Mouse (Mus musculus) liver, embryonic 14.5 days (tissue): ENCODE measurements around the gene Ctnnd2. TPM values are rescaled to one million over a fixed set of nuclear protein-coding genes. Genes with fewer than 3 reads are reported as not detected.

Source experiments
- ATAC-seq: fragments of 200-750 bp; cut with Nextera tagmentation; 2 replicates; pipeline ENCODE4 v1.8.0; 2017; ENCODE audit warnings: moderate number of reproducible peaks, mild to moderate bottlenecking, moderate library complexity; ENCODE audit not compliant: insufficient read depth
- DNase-seq, 3 experiments: peaks; one replicate each; pipeline ENCODE4 v3.0.0-alpha.2; 2012 to 2013; ENCODE audit warnings: low read depth in 3 of 3, low spot score in 3 of 3
- H3K27ac ChIP-seq: fragments of 300-500 bp; sonication (generic); 2 replicates; pipeline ENCODE4 v1.5.1; 2014; ENCODE audit warnings: moderate library complexity, mild to moderate bottlenecking, control low read depth, inconsistent platforms
- H3K27me3 ChIP-seq: fragments of 300-500 bp; sonication (generic); 2 replicates; pipeline ENCODE4 v1.6.1; 2014; ENCODE audit warnings: mild to moderate bottlenecking, low read length, moderate library complexity; ENCODE audit not compliant: control insufficient read depth, insufficient read depth
- H3K36me3 ChIP-seq: fragments of 300-500 bp; sonication (generic); replicated peaks from 2 replicates; pipeline ENCODE4 v1.6.1; 2014; ENCODE audit warnings: low read depth; ENCODE audit not compliant: control insufficient read depth, insufficient read depth
- H3K4me1 ChIP-seq, 2 experiments: fragments of 200-500 bp in 1 of 2; fragments of 300-500 bp in 1 of 2; sonication (generic) in 1 of 2; replicated peaks; 2 replicates each; pipeline ENCODE4 v1.6.1; 2012 to 2014; ENCODE audit warnings: antibody characterized with exemption in 1 of 2, inconsistent platforms in 1 of 2, low read length in 1 of 2; ENCODE audit not compliant: control insufficient read depth in 2 of 2, insufficient read depth in 2 of 2
- H3K4me2 ChIP-seq: fragments of 300-500 bp; sonication (generic); 2 replicates; pipeline ENCODE4 v1.6.1; 2014; ENCODE audit warnings: low read depth, mild to moderate bottlenecking, control low read depth, moderate library complexity
- H3K4me3 ChIP-seq, 2 experiments: fragments of 200-500 bp in 1 of 2; fragments of 300-500 bp in 1 of 2; sonication (generic) in 1 of 2; 2 replicates each; pipeline ENCODE4 v1.5.1; 2012 to 2014; ENCODE audit warnings: low read depth in 2 of 2, low read length in 2 of 2, mild to moderate bottlenecking in 2 of 2, control low read depth in 1 of 2, inconsistent platforms in 1 of 2, moderate library complexity in 1 of 2; ENCODE audit not compliant: insufficient read depth in 1 of 2
- H3K9ac ChIP-seq: fragments of 300-500 bp; sonication (generic); replicated peaks from 2 replicates; pipeline ENCODE4 v1.6.1; 2014; ENCODE audit warnings: mild to moderate bottlenecking, control low read depth, moderate library complexity
- H3K9me3 ChIP-seq: fragments of 300-500 bp; sonication (generic); 2 replicates; pipeline ENCODE4 v1.6.1; 2016; ENCODE audit warnings: low read length, mixed read lengths; ENCODE audit not compliant: control insufficient read depth
- CTCF ChIP-seq: IDR thresholded peaks from 2 replicates; pipeline ENCODE4 v1.5.1; 2016; ENCODE audit warnings: antibody characterized with exemption, low read depth, control low read depth
- EP300 ChIP-seq: IDR thresholded peaks from 2 replicates; pipeline ENCODE4 v1.6.1; 2016; ENCODE audit warnings: antibody characterized with exemption, low read depth
- WGBS: fragments of 180-500 bp; shearing (Covaris S2); extraction: QIAGEN DNeasy Blood & Tissue Kit; methylation state at CpG from one replicate; pipeline ENCODE4 v1.1.7; 2014; ENCODE audit not compliant: insufficient replicate concordance; 5-methylcytosine and 5-hydroxymethylcytosine counted together
- polyA plus RNA-seq, 2 experiments: library from polyadenylated mRNA; depleted of rRNA in 1 of 2; stranded (reverse) in 1 of 2; unstranded in 1 of 2; fragments of >200 nt; fragmentation: Nextera tagmentation in 1 of 2; extraction: Ambion mirVana in 1 of 2; gene quantifications; 2 replicates each; pipeline versions ENCODE4 v1.2.1 to v1.2.3; 2012 to 2014

Ctnnd2 gene
- polyA plus RNA-seq, 2 experiments = 0.09 to 0.11 TPM

DNA sequence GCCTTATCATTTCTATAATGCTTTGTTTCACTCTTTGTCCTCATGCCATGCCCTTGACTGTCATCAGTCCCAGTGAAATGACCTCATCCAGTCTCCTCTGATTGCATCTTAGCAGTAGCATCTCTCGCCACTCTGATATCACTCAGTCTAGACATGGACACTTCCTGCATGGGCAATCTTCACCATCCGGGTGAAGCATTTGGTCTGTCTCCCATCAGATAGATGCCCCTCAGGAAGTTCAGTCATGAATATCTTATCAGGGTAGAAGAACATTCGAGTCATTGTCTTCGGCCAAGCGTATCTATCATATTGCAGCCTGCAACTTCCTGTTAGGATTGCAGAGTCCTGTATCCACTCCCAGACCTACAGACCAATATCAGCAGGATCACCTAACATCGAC is 523.5 kb downstream of the Ctnnd2 start:
- no peaks in the 10 kb centered on the region for H3K36me3 ChIP-seq
- H3K4me2 ChIP-seq = no peak overlapping the region
- H3K27me3 ChIP-seq = no peaks in the 10 kb centered on the region
- 42% methylated on average over 6 of the region's 6 CpGs for WGBS
- no peaks in the 10 kb centered on the region for H3K9me3 ChIP-seq
- DNase-seq (no peak), ATAC-seq (no peak)
- no peaks in the 10 kb centered on the region for H3K4me1 ChIP-seq
- no peak overlapping the region for H3K4me3 ChIP-seq
- no peak overlapping the region for H3K27ac ChIP-seq
- no peak overlapping the region for H3K9ac ChIP-seq
- TF ChIP-seq CTCF = no peak
- TF ChIP-seq EP300 = no peak

DNA sequence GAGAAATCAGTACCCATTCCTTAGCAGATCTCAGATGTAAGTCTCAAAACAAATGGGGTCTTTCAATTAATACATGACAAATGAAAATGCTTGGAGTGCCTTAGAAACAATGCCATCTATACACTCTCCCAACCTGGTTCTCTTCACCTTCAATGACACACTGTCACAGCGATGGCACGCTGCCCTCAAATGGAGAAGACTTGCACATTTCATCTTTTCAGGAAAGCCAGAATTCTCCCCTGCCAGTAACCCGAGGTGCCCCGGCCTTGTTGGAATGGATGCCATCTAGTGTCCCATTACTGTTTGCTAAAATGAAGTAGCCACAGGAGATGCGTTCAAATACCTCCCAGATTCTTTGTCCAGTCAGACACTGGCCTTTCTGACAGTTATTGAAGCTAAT is 525.0 kb downstream of the Ctnnd2 start:
- WGBS = 60% methylated on average over 5 of the region's 5 CpGs
- TF ChIP-seq EP300 = no peak
- no peak for TF ChIP-seq CTCF
- no peak for ATAC-seq

DNA sequence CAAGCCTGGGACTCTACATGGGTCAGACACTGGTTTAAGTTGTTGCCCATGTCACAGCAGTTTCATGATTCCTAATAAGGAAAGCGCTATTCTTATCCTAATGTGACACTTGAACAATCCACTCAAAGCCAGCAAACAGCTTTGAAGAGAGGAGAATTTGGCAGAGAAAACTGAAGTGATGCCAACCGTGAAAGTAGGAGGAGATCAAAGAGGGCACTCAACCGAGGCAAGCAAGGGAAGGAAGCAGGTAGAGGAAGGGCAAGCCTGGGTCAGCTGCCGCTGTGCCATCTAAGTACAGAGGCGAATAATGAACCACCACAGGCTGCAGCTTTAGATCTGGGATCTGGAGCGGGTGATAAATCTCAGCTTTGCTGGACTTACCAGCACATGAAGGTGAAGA is 528.4 kb downstream of the Ctnnd2 start:
- Histone ChIP-seq H3K4me3 (no peak overlapping the region), H3K4me2 (no peak overlapping the region), H3K9me3 (no peaks in the 10 kb centered on the region), H3K36me3 (no peaks in the 10 kb centered on the region), H3K27ac (no peak overlapping the region), H3K9ac (no peak overlapping the region), H3K4me1 (no peaks in the 10 kb centered on the region), H3K27me3 (no peaks in the 10 kb centered on the region)
- TF ChIP-seq CTCF = no peak
- no peak for TF ChIP-seq EP300
- no peak for DNase-seq
- ATAC-seq = no peak
- 71% methylated on average over 6 of the region's 6 CpGs for WGBS

More for the DNA sequence above, 525.0 kb downstream of the Ctnnd2 start:
- no peak overlapping the region for H3K27ac ChIP-seq
- H3K4me3 ChIP-seq = no peak overlapping the region
- no peaks in the 10 kb centered on the region for H3K27me3 ChIP-seq
- H3K9ac ChIP-seq = no peak overlapping the region
- no peaks in the 10 kb centered on the region for H3K36me3 ChIP-seq
- H3K4me1 ChIP-seq = no peaks in the 10 kb centered on the region
- DNase-seq = no peak
- no peak overlapping the region for H3K4me2 ChIP-seq
- no peaks in the 10 kb centered on the region for H3K9me3 ChIP-seq

DNA sequence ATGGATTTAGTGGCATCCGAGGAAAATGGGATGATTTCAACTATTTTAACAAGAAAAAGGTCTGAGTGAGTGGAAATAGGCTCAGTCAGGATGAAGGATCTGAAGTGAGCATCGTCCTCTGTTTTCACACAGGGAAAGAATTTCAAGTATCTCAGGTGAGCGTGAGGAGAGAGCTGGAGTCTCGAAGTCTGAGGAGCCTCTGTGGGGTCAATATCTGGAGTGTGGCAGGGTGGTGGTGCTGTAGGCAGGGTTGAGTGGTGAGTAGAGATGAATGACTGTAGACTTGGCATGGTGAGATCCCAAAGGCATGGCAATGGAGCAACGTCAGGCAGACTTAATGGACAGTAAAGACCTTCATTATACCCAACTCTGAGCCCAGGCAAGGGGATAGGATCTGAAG is 529.2 kb downstream of the Ctnnd2 start:
- no peak overlapping the region for H3K9ac ChIP-seq
- no peaks in the 10 kb centered on the region for H3K4me1 ChIP-seq
- TF ChIP-seq CTCF (no peak), EP300 (no peak)
- WGBS = 46% methylated on average over 5 of the region's 5 CpGs
- H3K36me3 ChIP-seq = no peaks in the 10 kb centered on the region
- ATAC-seq (no peak), DNase-seq (no peak)
- H3K27me3 ChIP-seq = no peaks in the 10 kb centered on the region
- H3K27ac ChIP-seq = no peak overlapping the region
- H3K9me3 ChIP-seq = no peaks in the 10 kb centered on the region
- H3K4me2 ChIP-seq = no peak overlapping the region
- H3K4me3 ChIP-seq = no peak overlapping the region

DNA sequence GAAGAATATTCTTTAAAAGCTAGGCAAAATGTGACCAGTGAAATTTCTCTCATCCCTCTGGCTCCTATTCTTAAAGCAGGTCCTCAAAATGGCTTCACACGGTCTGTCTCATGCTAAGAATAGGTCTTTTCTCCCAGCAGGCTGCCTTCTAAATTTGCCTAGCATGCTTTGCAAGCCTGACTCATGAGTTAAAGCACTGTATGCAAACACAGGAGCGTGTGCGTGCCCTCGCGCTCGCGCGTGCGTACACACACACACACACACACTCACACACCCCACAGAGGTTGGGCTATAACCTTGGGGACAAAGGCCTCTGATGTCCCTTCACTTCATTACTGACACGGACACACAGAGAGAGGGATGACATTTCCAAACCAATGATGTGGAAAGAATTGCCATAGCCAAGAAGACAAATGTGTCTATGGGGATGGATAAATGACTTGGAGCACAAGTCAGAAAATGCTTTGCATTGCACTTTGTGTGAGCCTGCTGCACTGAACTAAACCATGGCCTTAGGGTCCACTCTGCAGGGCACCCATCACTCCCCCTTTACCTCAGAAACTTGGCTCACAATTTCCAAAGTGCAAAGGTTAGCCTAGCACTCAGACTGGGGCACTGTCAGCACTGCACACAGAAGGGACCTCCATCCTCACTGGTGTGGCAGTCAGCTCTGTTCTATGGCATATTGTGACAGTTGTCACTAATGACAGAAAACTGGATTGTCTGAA is 536.8 kb downstream of the Ctnnd2 start:
- WGBS = 84% methylated on average over 10 of the region's 10 CpGs
- H3K27ac ChIP-seq = no peak overlapping the region
- ATAC-seq (no peak), DNase-seq (no peak)
- no peak overlapping the region for H3K4me2 ChIP-seq
- no peak for TF ChIP-seq EP300
- TF ChIP-seq CTCF = no peak
- no peaks in the 10 kb centered on the region for H3K4me1 ChIP-seq
- no peaks in the 10 kb centered on the region for H3K27me3 ChIP-seq
- H3K36me3 ChIP-seq = no peaks in the 10 kb centered on the region
- no peaks in the 10 kb centered on the region for H3K9me3 ChIP-seq
- H3K9ac ChIP-seq = no peak overlapping the region
- no peak overlapping the region for H3K4me3 ChIP-seq
